Mouse (Mus musculus) heart, postnatal 0 days (tissue): ENCODE measurements around the gene Pex16.

ENCODE experiments used
- CTCF ChIP-seq: IDR thresholded peaks from 2 replicates; pipeline ENCODE4 v1.5.1; 2016; ENCODE audit warnings: antibody characterized with exemption, control low read depth, low read depth
- EP300 ChIP-seq: IDR thresholded peaks from 2 replicates; pipeline ENCODE4 v1.6.1; 2016; ENCODE audit warnings: antibody characterized with exemption, low read depth

DNA sequence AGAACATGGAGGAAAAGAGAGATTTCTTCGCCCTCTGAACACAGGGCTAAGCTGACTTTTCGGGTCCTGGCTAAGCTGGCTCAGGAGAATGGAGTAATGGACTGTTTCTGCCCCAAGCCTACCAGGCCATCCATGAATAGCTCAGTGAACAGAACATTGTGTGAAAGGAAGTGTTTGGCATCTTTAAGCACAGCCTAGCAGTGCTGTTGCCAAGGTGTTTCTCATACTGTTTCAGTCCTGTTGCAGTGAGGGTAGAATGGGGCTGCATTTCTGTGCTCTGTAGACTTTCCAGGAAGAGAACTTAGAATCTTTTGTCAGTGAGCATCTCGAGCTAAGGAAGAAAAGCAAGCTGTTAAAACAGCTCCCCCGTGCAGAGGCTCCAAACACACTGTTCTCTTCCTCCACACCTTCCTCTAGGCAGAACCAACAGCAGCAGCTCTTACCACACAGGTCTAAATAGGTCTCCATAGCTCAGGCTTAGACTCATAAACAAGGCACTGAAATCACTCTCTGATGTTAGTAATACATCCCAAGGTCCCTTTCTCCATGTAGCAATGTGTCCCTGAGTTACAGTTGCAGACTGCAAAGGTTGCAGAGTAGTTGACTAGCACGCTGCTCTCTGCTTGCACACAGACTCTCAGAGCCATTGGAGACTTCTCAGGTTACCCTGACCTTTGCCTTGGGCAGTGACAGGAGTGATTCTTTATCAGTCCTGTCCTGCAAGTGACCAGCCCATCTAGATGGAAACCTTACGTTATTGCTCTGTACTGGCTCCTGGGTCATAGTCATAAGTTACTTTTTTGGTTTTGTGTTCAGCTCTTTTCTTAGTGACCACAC is 24.7 kb upstream of the Pex16 start:
- no peak for TF ChIP-seq CTCF
- TF ChIP-seq EP300, result no peak
